Mouse (Mus musculus) embryo, embryonic 11.5 days (tissue): Measurements from ENCODE around the gene Dnah11.
A peak's percentile ranks its signal among the peaks of the same experiment; 100 is the strongest.

Experiments
- DNase-seq: peaks from one replicate; pipeline ENCODE4 v3.0.0-alpha.2; 2012; ENCODE audit warnings: low read depth, low spot score

The Dnah11 gene

DNA sequence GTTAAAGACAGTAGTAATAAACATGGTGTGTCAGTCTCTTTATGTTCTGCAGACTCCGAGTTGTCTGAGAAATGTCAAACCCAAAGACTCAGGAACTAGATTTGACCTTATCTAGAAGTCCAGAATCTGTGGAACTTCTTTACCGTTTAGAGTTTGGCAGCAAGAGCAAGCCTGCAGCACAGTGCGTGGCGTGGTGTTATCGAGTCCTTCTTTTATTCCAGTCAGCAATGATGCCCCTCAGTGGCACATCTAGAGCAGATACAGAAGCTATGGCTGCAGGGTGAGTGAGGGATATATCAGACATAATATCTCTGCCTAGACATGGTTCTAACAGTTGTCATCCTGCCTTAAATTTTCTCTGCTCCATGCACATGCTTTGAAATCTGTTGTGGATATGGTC is 336.2 kb downstream of the Dnah11 start:
- no peak for DNase-seq

DNA sequence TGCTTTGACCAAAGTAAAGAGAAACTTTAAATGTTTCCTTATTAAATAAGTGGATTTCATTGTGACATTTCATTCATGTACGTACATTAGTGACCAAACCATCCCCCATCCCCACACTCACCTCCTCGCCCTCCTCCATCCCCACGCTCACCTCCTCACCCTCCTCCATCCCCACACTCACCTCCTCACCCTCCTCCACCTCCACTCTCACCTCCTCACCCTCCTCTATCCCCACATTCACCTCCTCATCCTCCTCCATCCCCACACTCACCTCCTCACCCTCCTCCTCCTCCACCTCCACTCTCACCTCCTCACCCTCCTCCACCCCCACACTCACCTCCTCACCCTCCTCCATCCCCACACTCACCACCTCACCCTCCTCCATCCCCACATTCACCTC is 337.6 kb downstream of the Dnah11 start:
- no peak for DNase-seq

DNA sequence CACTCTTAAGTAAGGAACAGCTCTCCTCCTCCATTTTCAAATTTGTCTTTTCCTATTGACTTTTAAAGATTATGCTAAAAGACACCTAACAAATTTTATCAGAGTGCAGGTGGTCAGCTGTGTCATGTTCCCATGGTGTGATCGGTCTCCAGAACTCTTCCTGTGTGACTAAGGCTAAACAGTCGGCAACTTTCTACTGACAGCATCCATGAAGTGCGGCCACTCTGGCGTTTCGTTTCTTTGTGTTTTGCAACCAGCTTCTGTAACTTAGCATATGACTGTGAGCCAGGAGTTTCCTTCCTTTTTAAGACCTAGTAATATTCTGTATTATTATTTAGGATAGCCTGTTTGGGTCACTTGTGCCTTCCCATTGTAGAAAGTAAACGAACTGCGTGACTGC is 338.0 kb downstream of the Dnah11 start:
- no peak for DNase-seq

DNA sequence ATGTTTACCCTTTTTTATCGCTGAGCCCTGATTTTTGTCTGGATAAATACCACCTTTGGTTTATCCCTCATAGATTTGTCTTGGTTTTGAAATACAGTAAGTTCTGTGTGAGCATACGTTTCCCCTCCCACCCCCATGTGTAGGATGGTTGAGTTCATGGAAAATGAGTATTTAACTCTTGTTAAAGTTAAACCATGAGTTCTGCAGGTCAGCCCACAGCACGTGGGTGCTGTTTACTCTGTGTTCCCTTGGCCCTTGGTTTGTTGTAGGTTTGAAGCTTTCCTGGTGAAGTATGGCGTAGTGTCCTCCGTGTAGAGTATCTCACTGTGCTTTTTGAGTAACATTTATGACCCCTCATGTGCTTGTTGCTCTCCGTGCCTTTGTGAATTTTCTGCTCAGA is 341.0 kb downstream of the Dnah11 start:
- no peak for DNase-seq

DNA sequence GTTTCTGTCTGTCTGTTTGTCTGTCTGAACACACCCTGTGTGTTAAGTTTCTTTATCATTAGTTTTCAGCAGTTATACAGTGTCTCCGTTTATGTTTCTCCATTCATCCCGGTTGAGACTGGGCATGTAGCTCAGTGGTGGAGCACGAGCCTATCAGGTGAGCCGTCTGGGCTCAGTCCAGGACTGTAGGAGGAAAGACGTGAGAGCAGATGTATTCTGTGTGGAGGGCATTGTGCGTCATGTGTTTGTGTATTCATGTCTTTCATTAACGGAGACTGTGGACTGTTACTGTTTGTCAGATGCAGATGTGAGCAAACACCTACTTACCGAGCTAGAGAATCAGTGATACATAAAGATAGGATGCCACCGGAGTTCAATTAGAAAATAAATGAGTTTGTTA is 341.8 kb downstream of the Dnah11 start:
- no peak for DNase-seq

DNA sequence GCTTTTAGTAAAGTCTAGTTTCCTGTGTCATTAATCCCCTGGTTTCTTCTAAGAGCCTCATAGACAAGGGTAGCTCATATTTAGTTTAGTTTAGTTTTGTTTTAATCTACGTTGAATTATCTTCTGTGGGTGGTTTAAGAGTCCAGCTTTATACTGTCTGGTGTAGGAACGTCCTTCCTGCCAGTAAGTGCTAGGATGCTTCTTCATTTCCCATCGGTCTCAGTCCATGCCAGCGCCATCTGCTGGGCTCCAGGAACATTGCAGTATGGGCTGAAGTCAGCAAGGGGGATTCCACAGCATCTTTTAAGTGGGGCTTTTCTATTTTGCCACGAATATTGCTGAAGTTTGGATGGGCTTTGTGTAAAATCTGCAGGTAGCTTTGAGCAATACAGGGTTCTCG is 345.5 kb downstream of the Dnah11 start:
- peak; percentile 32 for DNase-seq

DNA sequence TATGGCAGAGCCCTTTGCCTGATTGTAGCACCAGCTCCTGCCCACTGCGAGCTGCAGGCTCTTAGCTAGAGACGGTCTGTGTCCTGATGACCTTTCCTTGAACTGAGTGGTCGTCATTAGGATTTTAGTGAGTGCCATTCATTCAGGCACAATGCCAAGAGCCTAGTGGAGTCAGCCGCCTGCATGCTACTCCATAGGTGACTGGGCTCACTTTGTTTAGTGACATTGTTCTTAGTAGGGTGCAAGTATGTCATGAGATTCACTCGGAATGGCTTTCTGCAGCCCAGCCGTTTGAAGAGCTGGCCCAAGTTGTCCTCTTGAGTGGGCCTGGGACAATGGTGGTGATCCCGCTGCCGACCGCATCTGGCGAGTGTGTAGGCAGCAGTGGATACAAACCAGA is 348.4 kb downstream of the Dnah11 start:
- no peak for DNase-seq

DNA sequence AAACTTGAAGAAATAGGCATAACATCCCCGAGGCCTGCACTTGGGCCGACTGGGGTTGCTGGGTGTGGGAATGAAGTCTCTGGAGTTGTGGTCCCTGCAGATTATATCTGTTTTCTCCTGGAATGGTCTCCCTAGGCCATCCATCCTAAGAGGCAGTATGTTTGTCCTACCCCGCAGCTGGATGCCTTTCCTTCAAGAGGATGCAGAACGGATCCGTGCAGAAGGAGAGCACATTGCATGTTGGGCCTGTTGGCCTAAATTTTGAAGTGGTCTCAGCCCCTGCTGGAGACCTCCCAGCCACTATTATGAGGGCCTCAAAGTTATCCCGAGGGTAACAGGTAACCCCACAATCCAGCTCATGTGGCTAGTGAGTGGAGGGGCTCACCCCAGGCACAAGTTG is 350.2 kb downstream of the Dnah11 start:
- DNase-seq = no peak

DNA sequence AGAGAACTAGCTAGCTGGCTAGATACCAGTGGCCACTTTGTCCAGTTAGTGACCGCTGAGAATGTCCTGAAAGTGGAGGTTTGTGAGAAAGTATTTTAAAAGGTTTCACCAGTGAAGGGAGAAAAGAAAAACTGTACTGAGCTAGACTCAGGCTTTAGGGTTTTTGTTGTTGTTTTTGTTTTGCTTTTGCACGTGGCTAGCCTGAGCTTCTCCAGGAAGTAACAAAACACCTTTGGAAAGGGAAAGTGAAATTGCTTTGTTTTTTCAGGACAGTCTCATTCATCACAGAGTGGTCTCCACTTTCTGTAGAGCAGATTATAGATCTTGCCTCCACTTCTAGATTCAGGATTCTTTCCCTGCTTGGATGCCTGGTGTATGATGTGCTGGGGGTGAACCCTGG is 353.9 kb downstream of the Dnah11 start:
- no peak for DNase-seq

DNA sequence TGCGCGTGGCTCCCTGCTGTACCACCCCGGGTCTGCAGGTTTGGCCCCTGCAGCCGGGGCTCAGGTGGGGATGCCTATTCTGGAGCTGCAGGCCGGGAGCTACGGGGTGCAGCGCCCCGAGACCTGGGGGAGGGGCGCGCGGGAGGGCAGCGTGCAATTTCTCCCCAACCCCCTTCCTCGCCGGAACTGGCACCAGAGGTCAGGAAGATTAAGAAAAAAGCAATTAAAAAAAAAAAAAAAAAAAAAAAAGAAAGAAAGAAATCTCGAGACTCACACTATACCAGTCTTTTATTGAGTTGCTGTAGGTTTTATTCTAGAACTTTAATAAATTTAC is 354.8 kb downstream of the Dnah11 start:
- no peak for DNase-seq

DNA sequence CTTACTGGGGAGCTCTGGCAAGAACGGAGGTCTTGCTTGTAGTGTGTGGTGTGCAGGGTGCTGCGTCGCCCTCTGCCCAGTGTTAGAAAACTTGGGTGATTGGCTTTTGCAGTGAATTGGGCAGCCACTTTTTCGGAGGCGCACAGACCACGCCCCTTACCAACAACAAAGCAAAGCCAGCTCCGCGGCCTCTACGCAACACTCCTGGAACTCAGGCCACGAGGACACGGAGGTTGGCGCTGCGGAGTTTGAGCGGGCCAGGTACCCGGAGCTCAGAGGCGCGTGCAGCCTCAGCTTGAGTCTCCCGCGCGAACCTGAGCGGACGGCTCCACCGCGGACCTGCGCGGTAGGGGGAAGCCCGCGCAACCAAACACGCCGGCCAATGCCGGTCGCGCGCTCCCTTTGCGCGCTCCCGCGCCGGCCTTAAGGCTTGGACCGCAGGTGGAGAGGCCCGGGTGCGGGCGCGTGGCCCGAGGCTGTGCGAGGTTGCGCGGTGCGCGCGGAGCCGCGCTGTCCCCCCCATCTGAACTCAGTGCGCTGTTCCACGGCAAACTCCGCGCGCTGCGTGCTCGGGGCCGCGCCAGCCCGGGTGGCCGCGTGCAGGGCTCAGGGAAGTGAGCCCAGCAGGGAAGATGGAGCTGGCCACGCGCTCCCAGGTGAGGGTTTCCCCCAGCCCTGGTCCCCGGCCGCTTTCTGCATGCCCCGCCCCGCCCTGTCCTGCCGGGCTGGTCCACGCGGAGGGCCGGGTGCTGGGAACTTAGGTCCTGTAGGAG is 355.4 kb downstream of the Dnah11 start:
- DNase-seq = peak; percentile 69

DNA sequence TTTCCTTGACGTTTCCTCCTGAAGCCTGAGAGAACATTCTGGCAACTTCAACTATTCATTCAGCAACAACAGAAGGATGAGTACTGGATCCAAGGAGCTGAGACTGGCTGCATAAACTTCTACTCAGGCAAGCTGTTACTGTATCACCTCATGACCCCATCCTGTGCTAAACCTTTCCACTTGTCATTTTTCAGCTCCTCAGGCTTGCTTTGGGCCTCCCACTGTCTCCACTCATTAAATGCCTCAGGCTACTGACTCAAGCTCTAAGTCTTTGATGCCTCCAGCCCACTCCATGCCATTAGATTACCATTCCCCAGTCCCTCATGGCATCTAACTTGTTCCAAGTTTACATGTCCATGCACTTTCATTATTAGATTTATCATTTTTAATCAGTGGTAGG is 356.2 kb downstream of the Dnah11 start:
- DNase-seq = no peak

DNA sequence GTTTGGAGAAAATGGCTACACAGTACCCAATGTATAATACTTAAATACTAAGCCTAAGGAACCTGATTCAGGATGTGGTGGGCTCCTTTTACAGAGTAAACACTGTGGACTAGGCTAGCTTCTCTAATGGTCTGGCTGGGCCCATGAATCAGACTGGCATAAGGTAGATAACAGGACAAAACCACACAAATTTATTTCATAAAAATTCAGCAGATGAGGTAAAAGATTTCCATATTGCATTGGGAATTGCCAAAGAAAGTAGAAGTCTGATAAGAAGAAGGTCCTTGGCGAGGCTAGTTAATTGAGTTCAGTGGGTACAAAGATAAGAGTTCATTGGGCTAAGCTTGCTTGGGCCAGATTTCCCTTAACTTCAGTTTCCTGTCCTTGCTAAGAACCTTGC is 358.1 kb downstream of the Dnah11 start:
- DNase-seq = no peak

DNA sequence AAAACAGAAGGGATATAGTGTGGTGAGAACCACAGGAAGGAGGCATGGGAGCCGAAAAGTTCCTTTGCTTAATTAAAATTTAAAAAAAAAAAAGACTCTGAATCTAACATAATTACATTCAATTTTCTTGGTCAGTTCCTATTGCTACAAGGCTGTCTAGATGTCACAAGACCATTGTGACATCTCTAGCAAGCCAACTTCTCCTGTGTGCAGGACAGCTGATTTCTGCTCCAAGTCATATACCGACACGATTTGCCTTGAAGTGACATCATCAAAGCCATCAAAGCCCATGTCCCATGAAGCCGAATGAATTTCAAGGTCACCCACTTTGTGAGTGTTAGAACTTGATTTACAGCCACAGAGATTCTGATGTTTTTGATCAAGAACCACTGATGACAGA is 361.5 kb downstream of the Dnah11 start:
- no peak for DNase-seq

DNA sequence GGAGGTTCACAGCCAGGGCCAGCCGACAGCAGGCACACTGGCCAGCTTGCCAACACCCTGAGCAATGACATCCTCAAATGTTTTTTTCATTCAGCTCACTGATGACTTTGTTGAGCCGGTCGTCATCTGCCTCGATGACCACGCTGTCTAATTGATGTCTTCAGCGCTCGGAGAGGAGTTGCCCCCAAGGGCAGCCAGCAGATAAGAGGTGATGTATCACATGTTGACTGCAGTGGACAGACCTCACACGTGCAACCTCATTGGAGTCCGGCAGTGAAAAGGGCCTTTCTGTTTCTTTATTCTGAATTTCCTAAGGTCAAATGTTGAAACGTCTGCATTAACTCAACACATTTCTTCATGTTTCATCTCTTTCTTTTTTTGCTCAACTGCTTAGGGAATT is 363.5 kb downstream of the Dnah11 start:
- DNase-seq = no peak

DNA sequence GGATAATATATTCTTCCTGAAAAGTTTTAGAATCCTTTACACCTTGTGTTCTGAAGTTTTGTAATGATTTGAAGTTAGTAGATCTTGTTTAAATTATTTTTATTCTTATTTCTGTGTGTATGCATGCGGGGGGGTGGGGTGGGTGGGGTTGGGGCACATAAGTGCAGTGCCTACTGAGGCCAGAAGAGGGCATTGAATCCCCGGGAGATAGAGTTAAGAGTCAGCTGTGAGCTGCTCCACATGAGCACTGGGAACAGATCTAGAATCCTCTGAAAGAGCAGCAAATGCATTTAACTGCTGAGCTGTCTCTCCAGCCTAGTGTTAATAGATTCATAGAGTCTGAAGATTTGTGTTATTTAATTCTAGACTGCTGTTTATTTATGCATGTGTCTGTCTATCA is 364.2 kb downstream of the Dnah11 start:
- DNase-seq = no peak

DNA sequence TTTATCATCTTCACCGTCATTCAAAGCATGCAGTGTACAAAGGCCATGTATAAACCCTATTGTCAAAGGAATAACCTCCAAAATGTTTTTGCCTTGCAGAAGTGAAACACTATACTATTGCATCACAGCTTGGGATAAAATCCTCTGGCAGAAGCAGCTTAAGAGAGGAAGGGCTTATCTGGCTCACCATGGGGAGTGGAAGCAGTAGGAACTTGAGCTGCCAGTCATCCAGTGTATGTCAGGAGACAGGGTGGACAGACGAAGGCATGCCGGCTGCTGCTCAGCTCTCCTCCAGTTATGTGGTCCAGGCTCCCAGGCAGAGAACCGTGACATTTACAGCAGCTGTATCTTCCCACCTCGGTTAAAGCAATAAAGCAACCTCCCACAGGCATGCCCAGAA is 366.7 kb downstream of the Dnah11 start:
- no peak for DNase-seq

DNA sequence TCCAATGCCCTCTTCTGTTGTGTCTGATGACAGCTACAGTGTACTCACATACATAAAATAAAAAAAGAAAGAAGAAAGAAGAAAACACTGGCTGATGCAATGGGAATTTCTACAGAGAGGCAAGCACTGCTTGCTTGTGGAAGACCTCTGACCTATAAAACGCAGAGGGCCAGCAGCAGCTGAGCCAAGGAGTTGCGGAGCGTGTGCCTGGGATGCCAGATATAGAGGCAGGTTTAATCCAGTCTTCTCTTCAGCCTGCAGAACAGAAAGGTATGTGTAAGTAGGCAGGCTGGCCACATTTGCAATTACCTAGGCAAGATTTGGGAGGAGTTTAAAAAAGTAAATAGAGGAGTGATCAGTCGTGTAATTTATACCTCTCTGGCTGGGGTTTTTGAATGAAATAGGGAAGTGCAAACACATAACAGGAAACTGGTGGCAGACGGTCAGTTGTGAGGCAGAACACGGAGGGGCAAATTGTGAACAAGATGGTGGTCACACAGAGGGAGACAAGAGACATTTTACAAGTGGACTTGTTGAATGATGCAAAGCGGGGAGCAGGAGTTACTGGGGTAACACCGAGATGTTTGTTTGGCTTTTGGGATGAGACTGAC is 367.4 kb downstream of the Dnah11 start:
- no peak for DNase-seq

DNA sequence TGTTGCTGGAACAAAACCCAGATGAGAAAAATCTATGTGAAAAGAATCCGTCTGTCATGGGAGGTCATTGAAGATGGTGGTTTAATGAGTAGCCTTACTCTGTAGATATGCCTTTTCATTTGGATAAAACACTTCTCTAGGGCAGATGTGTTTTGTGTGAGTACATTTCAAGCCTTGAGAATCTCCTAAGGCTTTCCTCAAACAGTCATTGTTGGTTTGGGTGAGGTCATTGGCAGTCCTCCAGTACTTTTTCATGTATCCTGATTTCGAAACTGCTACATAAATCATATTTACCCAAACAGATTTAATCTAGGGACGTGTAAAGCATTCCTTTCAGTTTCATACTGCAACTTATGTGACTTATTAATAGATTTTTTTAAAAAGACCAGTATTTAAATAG is 370.5 kb downstream of the Dnah11 start:
- no peak for DNase-seq
